Mouse (Mus musculus) cerebellum, adult 2 months (tissue): ENCODE results near the gene Grm7. TPM values are rescaled to one million over a fixed set of nuclear protein-coding genes. Genes with fewer than 3 reads are reported as not detected.

Experiments used
- DNase-seq, 2 experiments: peaks; one replicate each; pipeline ENCODE4 v3.0.0; 2021
- H3K27ac ChIP-seq: fragments of 200-500 bp; 2 replicates; pipeline ENCODE4 v1.5.1; 2012; ENCODE audit warnings: low read length, control low read depth, inconsistent platforms; ENCODE audit not compliant: insufficient read depth
- H3K27me3 ChIP-seq: fragments of 200-500 bp; 2 replicates; pipeline ENCODE4 v1.6.1; 2012; ENCODE audit warnings: inconsistent platforms, mild to moderate bottlenecking, low read length, moderate library complexity; ENCODE audit not compliant: control insufficient read depth, insufficient read depth
- H3K4me1 ChIP-seq: fragments of 200-500 bp; 2 replicates; pipeline ENCODE4 v1.6.1; 2011; ENCODE audit warnings: low read length; ENCODE audit not compliant: control insufficient read depth, insufficient read depth
- H3K4me3 ChIP-seq: fragments of 200-500 bp; replicated peaks from 2 replicates; pipeline ENCODE3; 2011; ENCODE audit warnings: mild to moderate bottlenecking, low read depth, low read length, control low read depth; ENCODE audit not compliant: insufficient read depth
- CTCF ChIP-seq: fragments of 200-500 bp; IDR thresholded peaks from 2 replicates; pipeline ENCODE4 v1.5.1; 2011; ENCODE audit warnings: low read depth, mild to moderate bottlenecking, control low read depth, low read length, moderate library complexity, borderline replicate concordance; ENCODE audit not compliant: insufficient read depth
- POLR2A ChIP-seq: fragments of 200-500 bp; IDR thresholded peaks from 2 replicates; pipeline ENCODE4 v1.6.1; 2011; ENCODE audit warnings: low read length, control low read depth, borderline replicate concordance; ENCODE audit not compliant: insufficient read depth
- WGBS: fragments of 180-500 bp; shearing (Covaris S2); methylation state at CpG from one replicate; pipeline ENCODE4 v1.1.7; 2018; 5-methylcytosine and 5-hydroxymethylcytosine counted together
- polyA plus RNA-seq: library from polyadenylated mRNA; depleted of rRNA; stranded (reverse); fragments of >200 nt; gene quantifications from 2 replicates; pipeline ENCODE4 v1.2.3, GENCODE M21; 2012

Gene Grm7
- polyA plus RNA-seq, 1 experiment, result 22.9 TPM

DNA sequence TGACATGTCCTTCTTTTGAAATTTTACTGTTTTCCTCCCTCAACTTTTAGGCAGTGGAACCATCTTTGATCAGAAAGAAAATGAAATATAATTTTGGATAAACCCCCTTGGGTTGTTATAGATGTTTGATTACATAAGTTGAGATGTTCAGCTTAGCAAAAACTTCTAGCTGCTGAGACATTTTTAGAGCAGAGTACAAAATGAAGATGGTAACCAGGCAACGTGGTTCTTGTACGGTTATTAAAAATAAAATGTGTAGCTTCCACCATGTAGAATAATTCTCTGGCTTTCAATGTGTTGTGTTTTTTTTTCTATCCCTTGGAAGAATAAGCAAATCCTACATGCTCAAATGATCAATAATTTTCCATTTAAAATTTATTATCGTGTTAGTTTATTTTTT is 550.0 kb downstream of the Grm7 start:
- 50% methylated on average over 3 of the region's 3 CpGs for WGBS
- DNase-seq, result no peak
- H3K4me1 ChIP-seq, result no peaks in the 10 kb centered on the region
- H3K4me3 ChIP-seq, result no peak overlapping the region
- no peak for TF ChIP-seq CTCF
- TF ChIP-seq POLR2A, result no peak
- no peaks in the 10 kb centered on the region for H3K27me3 ChIP-seq
- no peak overlapping the region for H3K27ac ChIP-seq

DNA sequence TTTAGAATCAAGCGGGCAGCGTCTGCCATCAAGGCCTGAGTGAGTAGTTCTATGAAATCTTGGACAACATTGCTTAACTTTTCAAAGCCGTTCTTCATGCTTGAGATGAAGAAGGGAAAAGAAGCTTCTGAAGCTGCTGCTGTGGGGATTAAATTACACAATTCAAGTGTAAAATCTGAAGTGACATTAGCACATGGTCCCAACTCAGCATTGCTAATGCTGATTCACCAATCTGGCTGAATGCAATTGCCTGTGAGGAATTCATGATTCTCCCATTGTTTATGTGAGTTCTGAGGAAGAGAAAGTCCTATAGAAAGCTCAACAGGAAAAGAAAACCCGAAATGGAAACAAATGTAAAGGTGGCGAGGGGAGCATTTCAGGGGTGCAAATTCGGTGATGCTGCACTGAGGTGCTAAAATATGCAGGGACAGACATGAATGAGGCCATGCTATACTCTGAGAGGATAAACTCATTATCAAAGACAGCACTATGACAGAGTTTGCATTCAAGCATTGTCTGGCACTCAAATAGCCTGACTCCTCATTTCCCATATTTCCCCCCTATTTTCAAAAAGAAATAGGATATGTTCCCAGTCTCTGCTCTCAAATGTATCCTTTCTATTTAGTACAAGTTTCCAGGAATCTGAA is 575.8 kb downstream of the Grm7 start:
- Histone ChIP-seq H3K27me3 (no peaks in the 10 kb centered on the region), H3K4me3 (no peak overlapping the region), H3K4me1 (no peaks in the 10 kb centered on the region), H3K27ac (no peak overlapping the region)
- no peak for TF ChIP-seq CTCF
- no peak for TF ChIP-seq POLR2A
- no peak for DNase-seq
- 19% methylated on average over 6 of the region's 6 CpGs for WGBS

DNA sequence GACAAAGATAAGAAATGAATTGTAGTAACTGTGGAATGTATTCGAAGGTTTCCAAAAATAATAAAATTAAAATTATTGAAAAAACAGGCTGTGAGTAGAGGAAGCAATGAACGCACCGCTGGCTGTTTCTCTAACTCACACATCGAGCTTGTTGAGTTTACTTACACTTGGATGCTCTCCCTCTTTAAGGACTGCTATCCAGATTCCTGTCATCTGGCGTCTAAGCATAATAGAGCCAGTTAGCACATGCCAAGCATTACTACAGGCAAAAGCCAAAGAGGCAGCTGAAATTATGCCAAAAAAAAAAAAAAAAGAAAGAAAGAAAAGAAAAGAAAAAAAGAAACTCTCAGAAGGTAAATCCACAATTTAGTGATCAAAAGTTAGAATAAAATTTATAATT is 609.8 kb downstream of the Grm7 start:
- Histone ChIP-seq H3K4me1 (no peaks in the 10 kb centered on the region), H3K27ac (no peak overlapping the region), H3K4me3 (no peak overlapping the region), H3K27me3 (no peaks in the 10 kb centered on the region)
- no peak for DNase-seq
- WGBS, result 26% methylated on average over 5 of the region's 5 CpGs
- TF ChIP-seq CTCF, result no peak
- TF ChIP-seq POLR2A, result no peak

DNA sequence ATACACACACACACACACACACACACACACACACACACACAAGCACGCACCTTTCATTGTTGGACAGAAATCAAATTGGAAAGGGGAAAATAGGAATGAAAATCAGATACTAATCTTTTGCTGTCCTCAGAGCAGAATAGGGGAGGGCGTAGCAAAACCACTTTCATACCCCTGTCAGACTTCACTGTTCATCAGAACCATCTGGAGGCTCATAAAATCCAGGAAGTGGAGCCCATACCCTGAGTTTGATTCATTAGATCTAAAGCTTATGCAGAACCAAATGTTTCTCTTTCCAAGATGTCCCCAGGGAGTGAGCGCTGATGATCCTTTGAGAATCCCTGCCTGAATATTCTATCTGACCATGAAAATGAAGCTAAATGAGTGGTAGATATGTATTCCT is 611.6 kb downstream of the Grm7 start:
- Histone ChIP-seq H3K4me3 (no peak overlapping the region), H3K4me1 (no peaks in the 10 kb centered on the region), H3K27ac (no peak overlapping the region), H3K27me3 (no peaks in the 10 kb centered on the region)
- 65% methylated on average over 3 of the region's 3 CpGs for WGBS
- DNase-seq, result no peak
- TF ChIP-seq POLR2A, result no peak
- no peak for TF ChIP-seq CTCF

DNA sequence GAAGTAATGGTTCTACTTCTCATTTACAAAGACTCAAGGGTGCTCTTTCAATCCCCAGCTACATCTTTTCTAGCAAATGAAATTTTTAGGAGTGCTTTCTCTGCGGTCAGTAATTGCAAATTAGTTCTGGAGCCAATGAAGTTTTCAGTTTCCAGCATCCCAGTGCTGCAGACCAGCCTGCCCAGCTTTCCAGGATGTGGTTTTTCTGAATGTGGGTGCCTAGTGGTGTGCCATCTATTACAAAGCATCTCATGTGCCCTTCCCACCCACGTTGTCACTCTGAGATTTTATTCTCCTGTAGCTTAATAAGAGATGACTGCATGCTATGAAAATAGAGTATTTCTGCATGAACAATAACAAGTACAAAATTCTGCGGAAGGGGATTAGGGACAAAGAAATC is 612.9 kb downstream of the Grm7 start:
- no peaks in the 10 kb centered on the region for H3K4me1 ChIP-seq
- TF ChIP-seq POLR2A, result no peak
- TF ChIP-seq CTCF, result no peak
- 66% methylated on average over 3 of the region's 3 CpGs for WGBS
- no peak for DNase-seq
- H3K27ac ChIP-seq, result no peak overlapping the region
- no peaks in the 10 kb centered on the region for H3K27me3 ChIP-seq
- H3K4me3 ChIP-seq, result no peak overlapping the region

DNA sequence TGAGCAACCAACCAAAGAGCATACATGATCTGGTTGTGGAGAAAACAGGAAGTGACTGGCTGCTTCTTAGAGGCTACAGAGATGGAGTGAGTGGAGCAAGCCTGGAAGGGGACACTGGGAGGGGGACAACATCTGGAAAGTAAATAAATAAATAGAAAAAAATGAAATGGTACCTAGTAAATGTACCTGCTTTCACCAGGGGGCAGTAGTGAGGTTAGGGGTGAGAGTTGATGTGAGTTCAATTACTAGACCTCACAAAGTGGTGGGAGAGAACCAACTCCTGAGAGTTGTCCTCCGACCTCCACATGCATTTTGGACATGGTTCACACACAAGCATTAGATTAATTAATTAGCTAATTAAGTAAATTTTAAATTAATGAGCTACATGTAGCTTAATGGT is 615.8 kb downstream of the Grm7 start:
- Histone ChIP-seq H3K4me1 (no peaks in the 10 kb centered on the region), H3K27ac (no peak overlapping the region), H3K4me3 (no peak overlapping the region), H3K27me3 (no peaks in the 10 kb centered on the region)
- TF ChIP-seq CTCF (no peak), POLR2A (no peak)
- WGBS, result 93% methylated on average over 1 of the region's 1 CpGs
- DNase-seq, result no peak

DNA sequence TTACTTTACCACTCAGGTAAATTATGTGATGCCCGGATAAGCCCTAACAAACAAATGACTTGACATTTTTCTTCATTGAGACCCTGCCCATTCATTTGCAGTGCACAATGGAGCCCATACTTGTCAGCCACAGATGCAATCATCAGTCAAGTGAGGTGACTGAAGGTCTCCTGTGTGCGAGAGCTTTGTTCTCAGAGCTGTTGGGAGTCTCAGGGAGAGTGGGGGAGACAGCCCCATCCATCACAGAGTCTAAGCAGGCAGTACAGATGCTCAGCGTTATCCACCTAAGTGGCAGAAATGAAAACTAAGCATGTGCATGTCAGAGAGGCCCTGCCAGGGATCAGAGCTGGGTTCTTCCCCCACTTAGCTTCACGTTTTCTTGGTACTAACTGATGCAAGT is 631.3 kb downstream of the Grm7 start:
- 72% methylated on average over 4 of the region's 4 CpGs for WGBS
- no peak overlapping the region for H3K4me3 ChIP-seq
- TF ChIP-seq POLR2A, result no peak
- no peak for TF ChIP-seq CTCF
- no peak for DNase-seq
- no peaks in the 10 kb centered on the region for H3K27me3 ChIP-seq
- H3K27ac ChIP-seq, result no peak overlapping the region
- no peaks in the 10 kb centered on the region for H3K4me1 ChIP-seq

DNA sequence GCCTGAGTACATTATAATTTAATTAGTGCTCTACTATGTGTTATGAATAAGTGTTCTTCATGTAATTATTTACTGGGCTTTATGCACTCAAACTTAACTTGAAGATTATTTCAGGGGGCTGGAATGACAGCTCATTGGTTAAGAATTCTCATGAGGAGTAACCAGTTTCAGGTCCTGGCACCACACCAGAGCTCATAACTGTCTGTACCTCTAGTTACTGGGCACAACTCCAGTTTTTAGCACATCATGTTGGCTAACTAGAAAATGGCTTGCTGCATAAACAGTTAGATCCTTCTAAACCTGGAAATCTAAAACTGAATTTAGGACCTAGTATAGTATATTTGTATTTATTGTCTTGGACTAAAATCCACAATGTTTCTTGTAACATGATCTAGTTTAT is 633.1 kb downstream of the Grm7 start:
- H3K27me3 ChIP-seq, result no peaks in the 10 kb centered on the region
- no peak for DNase-seq
- TF ChIP-seq CTCF (no peak), POLR2A (no peak)
- H3K27ac ChIP-seq, result no peak overlapping the region
- no peaks in the 10 kb centered on the region for H3K4me1 ChIP-seq
- no peak overlapping the region for H3K4me3 ChIP-seq

DNA sequence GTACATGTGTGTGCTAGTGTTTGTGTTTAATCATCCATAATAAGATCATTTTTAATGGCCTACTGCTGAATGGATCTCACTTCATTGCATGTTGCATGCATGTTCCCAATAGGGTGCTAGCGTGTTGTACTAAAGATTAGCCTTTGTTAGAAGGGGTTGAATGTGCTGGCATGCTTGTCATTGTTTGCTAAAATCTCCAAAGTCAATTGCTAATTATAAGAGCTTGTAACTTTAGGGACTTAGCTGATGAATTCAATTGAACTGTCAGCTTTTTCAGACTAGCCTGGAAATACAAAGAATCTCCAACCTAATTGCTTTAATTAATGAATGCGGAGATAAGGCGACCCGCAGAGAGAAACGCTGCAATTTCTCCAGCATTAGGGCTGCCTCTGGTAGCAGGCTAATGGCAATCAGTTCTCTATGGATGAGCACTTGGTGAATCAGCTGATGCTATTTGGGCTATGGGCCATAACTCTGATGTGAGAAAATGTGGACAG is 648.2 kb downstream of the Grm7 start:
- no peaks in the 10 kb centered on the region for H3K4me1 ChIP-seq
- H3K27me3 ChIP-seq, result no peaks in the 10 kb centered on the region
- WGBS, result 26% methylated on average over 5 of the region's 5 CpGs
- no peak for DNase-seq
- no peak overlapping the region for H3K27ac ChIP-seq
- no peak overlapping the region for H3K4me3 ChIP-seq
- no peak for TF ChIP-seq CTCF
- no peak for TF ChIP-seq POLR2A
